Comparison of ENCODE assay signal across 9 mouse cellular contexts in genomic region chr8:69399956-69400443, GRCm38 (mm10). TPM values are rescaled to one million over a fixed set of nuclear protein-coding genes. Genes with fewer than 3 reads are reported as not detected.
DNase-seq lines count a peak whose midpoint lies in the region; ATAC-seq and TF ChIP-seq lines count a peak whose summit lies in the region.
"Had no signal": no experiment of that assay in that cellular context is flagged by ENCODE, and none has a peak within 500 bp of the region (broad histone marks: within the 10 kb centered on the region; RNA-seq: fewer than 3 reads in every experiment).

No protein-coding gene starts in this region.

- peak overlapping the region; percentile 86 for H3K4me2 ChIP-seq in kidney, embryonic 15.5 days
- peak overlapping the region; percentile 80 for H3K4me2 ChIP-seq in embryonic facial prominence, embryonic 15.5 days (replicated peaks)
- H3K4me2 ChIP-seq in intestine, embryonic 15.5 days (replicated peaks): peak overlapping the region; percentile 87
- peak overlapping the region; percentile 77 for H3K4me2 ChIP-seq in midbrain, postnatal 0 days (ENCODE audit: low read depth, low read length, poor library complexity, severe bottlenecking)

- DNase-seq in kidney, postnatal 10 days: no peak
- DNase-seq in midbrain, postnatal 0 days (ENCODE audit: low spot score): no peak
- no peak for DNase-seq in layer of hippocampus, postnatal 10 days (ENCODE audit: low spot score in 2 of 2)
- no peak for DNase-seq in thymus, postnatal 10 days (ENCODE audit: low spot score in 2 of 2)
- no peak for DNase-seq in gastrocnemius, postnatal 10 days

- H3K36me3 ChIP-seq in kidney, embryonic 15.5 days: no peaks in the 10 kb centered on the region
- no peaks in the 10 kb centered on the region for H3K36me3 ChIP-seq in embryonic facial prominence, embryonic 15.5 days
- H3K36me3 ChIP-seq in intestine, embryonic 15.5 days: no peaks in the 10 kb centered on the region
- no peaks in the 10 kb centered on the region for H3K36me3 ChIP-seq in midbrain, postnatal 0 days (ENCODE audit: insufficient read depth, low read length)

- WGBS in kidney, embryonic 15.5 days: 62% methylated on average over 4 of the region's 4 CpGs
- 68% methylated on average over 4 of the region's 4 CpGs for WGBS in embryonic facial prominence, embryonic 15.5 days
- WGBS in intestine, embryonic 15.5 days: 69% methylated on average over 4 of the region's 4 CpGs
- 68% methylated on average over 4 of the region's 4 CpGs for WGBS in midbrain, postnatal 0 days

- no peak for TF ChIP-seq CTCF in midbrain, postnatal 0 days (IDR thresholded peaks at IDR 0.05)

- peaks cover 9% of the 10 kb centered on the region for H3K4me1 ChIP-seq in kidney, embryonic 15.5 days
- H3K4me1 ChIP-seq in embryonic facial prominence, embryonic 15.5 days: peaks cover 11% of the 10 kb centered on the region; the same call in 1 of the 2 replicates
- no peaks in the 10 kb centered on the region for H3K4me1 ChIP-seq in intestine, embryonic 15.5 days (replicated peaks)
- H3K4me1 ChIP-seq in midbrain, postnatal 0 days (ENCODE audit: insufficient read depth, low read length): no peaks in the 10 kb centered on the region

- peak overlapping the region; percentile 59 for H3K9ac ChIP-seq in kidney, embryonic 15.5 days
- no peak overlapping the region for H3K9ac ChIP-seq in embryonic facial prominence, embryonic 15.5 days
- 0 out of 2 replicates have a peak overlapping the region, but pooled peaks have one; percentile 58 for H3K9ac ChIP-seq in intestine, embryonic 15.5 days
- H3K9ac ChIP-seq in midbrain, postnatal 0 days (replicated peaks; ENCODE audit: low read length, poor library complexity, severe bottlenecking): peak overlapping the region; percentile 71

- H3K4me3 ChIP-seq in kidney, embryonic 15.5 days (replicated peaks): peak overlapping the region; percentile 55
- peak overlapping the region; percentile 53 for H3K4me3 ChIP-seq in embryonic facial prominence, embryonic 15.5 days (replicated peaks)
- peak overlapping the region; percentile 53 for H3K4me3 ChIP-seq in intestine, embryonic 15.5 days (replicated peaks)
- peak overlapping the region; percentile 49 for H3K4me3 ChIP-seq in midbrain, postnatal 0 days (ENCODE audit: low read depth, low read length)

- no peaks in the 10 kb centered on the region for H3K9me3 ChIP-seq in kidney, embryonic 15.5 days (replicated peaks)
- no peaks in the 10 kb centered on the region for H3K9me3 ChIP-seq in embryonic facial prominence, embryonic 15.5 days (replicated peaks)
- H3K9me3 ChIP-seq in intestine, embryonic 15.5 days: no peaks in the 10 kb centered on the region
- no peaks in the 10 kb centered on the region for H3K9me3 ChIP-seq in midbrain, postnatal 0 days (ENCODE audit: low read length)

- no peak for ATAC-seq in kidney, embryonic 15.5 days (replicated peaks; ENCODE audit: low FRiP score)
- no peak; the same call in 1 of the 2 replicates for ATAC-seq in embryonic facial prominence, embryonic 15.5 days (ENCODE audit: insufficient number of reproducible peaks, low FRiP score, low TSS enrichment, low read depth)
- peak; percentile 12 for ATAC-seq in intestine, embryonic 15.5 days
- ATAC-seq in midbrain, postnatal 0 days (ENCODE audit: low FRiP score): no peak

- no peaks in the 10 kb centered on the region for H3K27me3 ChIP-seq in kidney, embryonic 15.5 days
- H3K27me3 ChIP-seq in embryonic facial prominence, embryonic 15.5 days: no peaks in the 10 kb centered on the region
- no peaks in the 10 kb centered on the region for H3K27me3 ChIP-seq in intestine, embryonic 15.5 days (replicated peaks)
- no peaks in the 10 kb centered on the region for H3K27me3 ChIP-seq in midbrain, postnatal 0 days (ENCODE audit: insufficient read depth, low read length)

- peak overlapping the region; percentile 78; the same call in 1 of the 2 replicates for H3K27ac ChIP-seq in kidney, embryonic 15.5 days
- no peak overlapping the region for H3K27ac ChIP-seq in embryonic facial prominence, embryonic 15.5 days (replicated peaks)
- H3K27ac ChIP-seq in intestine, embryonic 15.5 days: no peak overlapping the region
- H3K27ac ChIP-seq in midbrain, postnatal 0 days (ENCODE audit: low read depth, low read length): 0 out of 2 replicates have a peak overlapping the region, but pooled peaks have one; percentile 12

RNA-seq across cellular contexts. Expression of gene Gm9495, which starts 53.4 kb away (rescaled TPM):
- polyA plus RNA-seq in kidney, embryonic 15.5 days (2015; fragmentation: Nextera tagmentation; extraction: Ambion mirVana): not detected in 2 replicates
- not detected in 2 replicates for polyA plus RNA-seq in embryonic facial prominence, embryonic 15.5 days (2015; fragmentation: Nextera tagmentation; extraction: Ambion mirVana)
- polyA plus RNA-seq in intestine, embryonic 15.5 days (2015; fragmentation: Nextera tagmentation; extraction: Ambion mirVana): not detected in 2 replicates
- total RNA-seq in midbrain, postnatal 0 days (2014; rRNA removed): not detected in 2 replicates
- 0.13 TPM in 1 of 2 replicates, not detected in the other for polyA plus RNA-seq in midbrain, postnatal 0 days (2015; fragmentation: Nextera tagmentation; extraction: Ambion mirVana)
- not detected for total RNA-seq in layer of hippocampus, postnatal 10 days (2021)
- not detected for total RNA-seq in gastrocnemius, postnatal 10 days (2021)
- total RNA-seq: hematopoietic stem cell, adult 5-6 weeks had no signal

Comparison
In these comparisons a context has a peak if more than half of its experiments do, and no peak if none do; other contexts are left out.
1. H3K27ac ChIP-seq: peak in kidney, embryonic 15.5 days (single experiment) and midbrain, postnatal 0 days (single experiment); none in embryonic facial prominence, embryonic 15.5 days (single experiment) and intestine, embryonic 15.5 days (single experiment).
2. Peak in every context shown above with its lines, with median percentiles within 50 percentile points of each other: H3K4me2 ChIP-seq and H3K4me3 ChIP-seq.